Mouse (Mus musculus) lung, adult 2 months (tissue): ENCODE measurements around the gene Acss2.
"Not testable (repeated sequence)": the region's sequence is repeated elsewhere in the genome, so short reads cannot be mapped to it uniquely, and the experiment has no call there.

Source experiments
- CTCF ChIP-seq: fragments of 200-500 bp; IDR thresholded peaks from 2 replicates; pipeline ENCODE4 v1.5.1; 2011; ENCODE audit warnings: mild to moderate bottlenecking, low read length, control low read depth; ENCODE audit not compliant: insufficient read depth
- POLR2A ChIP-seq: fragments of 200-500 bp; IDR thresholded peaks from 2 replicates; pipeline ENCODE4 v1.6.1; 2011; ENCODE audit warnings: low read depth, mild to moderate bottlenecking, control low read depth, low read length, borderline replicate concordance; ENCODE audit errors: extremely low read depth

GRCm38 (mm10) chr2:155538463-155539057 lies 20.8 kb downstream of the Acss2 start:
- not testable (repeated sequence) for TF ChIP-seq CTCF, POLR2A
